Mouse (Mus musculus): ENCODE measurements around the gene Map3k6.

The Map3k6 gene

DNA sequence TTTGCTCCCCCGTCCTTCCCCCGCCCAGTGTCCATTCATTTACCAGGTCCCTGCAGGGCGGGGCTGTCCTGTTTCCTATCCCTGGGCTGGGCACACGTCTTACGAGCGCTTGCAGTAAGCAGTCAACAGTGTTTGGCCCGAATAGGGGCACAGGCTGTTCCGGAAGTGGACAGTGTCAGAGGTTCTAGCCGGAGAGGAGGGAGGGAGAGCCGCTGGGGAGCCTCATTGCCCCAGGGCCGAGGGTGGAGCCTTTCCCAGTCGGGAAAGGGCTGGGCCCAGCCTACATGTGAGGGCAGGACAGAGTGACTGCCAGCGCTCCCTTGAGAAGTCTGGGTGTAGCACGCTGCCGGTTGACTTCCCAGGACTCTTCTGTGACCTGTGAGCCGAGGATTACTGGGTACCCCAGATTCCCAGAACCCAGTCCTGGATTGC is at the start of gene Map3k6:
TSS of gene Map3k6 (plus strand) at position 329 of the 432 bp plus-strand sequence.
- DNase-seq (ENCODE audit: low read depth, low spot score), result no peak

DNA sequence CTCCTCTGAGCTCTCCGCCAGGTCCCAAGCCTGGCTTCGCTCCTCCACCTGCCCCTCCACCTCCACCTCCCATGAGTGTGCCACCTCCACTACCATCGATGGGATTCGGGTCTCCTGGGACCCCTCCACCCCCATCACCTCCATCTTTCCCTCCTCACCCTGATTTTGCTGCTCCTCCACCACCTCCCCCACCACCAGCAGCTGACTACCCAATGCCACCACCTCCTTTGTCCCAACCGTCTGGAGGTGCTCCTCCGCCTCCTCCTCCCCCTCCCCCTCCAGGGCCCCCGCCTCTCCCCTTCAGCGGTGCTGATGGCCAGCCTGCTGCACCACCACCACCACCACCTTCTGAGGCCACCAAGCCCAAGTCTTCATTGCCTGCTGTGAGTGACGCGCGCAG is 46.1 kb upstream of the Map3k6 start:
- DNase-seq (ENCODE audit: low read depth, low spot score), result no peak

DNA sequence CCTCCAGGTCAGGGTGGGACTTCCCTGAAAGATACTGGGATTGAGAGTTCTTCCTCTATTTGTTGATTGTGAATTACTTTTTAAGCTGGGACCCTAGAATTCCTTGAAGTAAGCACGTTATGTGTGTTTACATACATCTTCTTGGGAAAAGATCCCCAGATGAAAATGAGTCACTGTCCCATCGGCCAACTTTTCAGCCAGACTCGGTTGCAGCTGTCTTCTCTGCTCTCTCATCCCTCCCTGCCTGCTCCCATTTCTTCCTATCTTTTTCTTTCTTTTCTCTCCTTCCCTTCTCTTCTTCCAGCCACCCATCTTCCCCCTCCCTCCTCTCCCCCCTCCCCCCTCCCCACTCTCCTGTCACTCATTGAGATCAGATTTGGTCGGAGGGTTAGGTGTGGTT is 45.6 kb upstream of the Map3k6 start:
- DNase-seq (ENCODE audit: low read depth, low spot score), result no peak

DNA sequence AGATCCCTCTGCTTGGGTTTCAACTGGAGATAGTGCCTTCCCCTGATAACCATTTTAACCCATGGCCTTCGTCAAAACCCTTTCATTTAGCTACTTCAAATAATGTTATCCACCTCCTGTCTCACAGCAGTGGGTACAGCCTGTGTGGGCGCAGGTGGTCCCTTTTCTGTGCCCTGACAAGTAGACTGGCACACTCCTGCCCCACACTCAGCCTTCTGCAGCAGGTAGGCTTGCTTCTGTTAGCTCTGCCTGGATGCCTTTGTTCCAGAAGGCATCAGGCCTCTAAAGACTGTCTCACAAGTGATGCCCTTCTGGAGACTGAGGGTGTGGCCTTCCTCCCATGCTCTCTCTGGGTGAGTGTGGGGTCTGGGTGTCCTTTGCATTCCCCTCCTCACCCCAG is 44.5 kb upstream of the Map3k6 start:
- no peak for DNase-seq (ENCODE audit: low read depth, low spot score)

- DNase-seq (ENCODE audit: low read depth, low spot score), result no peak
These were observed 43.8 kb upstream of the Map3k6 start for GRCm38 (mm10) chr4:133196852-133197251.

- DNase-seq (ENCODE audit: low read depth, low spot score), result no peak
These were observed 43.3 kb upstream of the Map3k6 start for GRCm38 (mm10) chr4:133197355-133197754.

DNA sequence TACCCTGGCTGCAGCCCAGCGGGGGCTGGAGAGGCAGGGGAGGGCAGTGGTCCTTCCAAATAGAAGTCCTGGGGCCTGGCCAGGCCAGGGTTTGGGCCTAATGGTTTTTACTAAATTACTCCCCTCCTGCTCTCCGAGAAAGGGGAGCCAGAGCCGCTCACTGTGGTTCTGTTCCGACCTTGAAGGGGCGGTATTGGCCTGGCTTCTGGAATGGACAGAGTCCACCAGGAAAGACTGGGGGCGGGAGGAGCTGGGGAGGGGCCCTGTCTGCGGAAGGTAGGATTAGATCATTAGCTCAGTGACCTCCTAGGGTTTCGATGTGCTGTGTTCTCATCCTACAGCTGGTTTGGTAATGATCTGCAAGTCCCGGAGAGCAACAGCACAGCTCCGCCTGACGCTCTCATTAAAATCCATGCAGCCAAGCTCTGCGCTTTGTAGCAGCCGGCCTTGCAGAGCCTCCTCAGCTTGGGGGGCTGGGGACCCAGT is 42.8 kb upstream of the Map3k6 start:
- DNase-seq (ENCODE audit: low read depth, low spot score), result no peak

GRCm38 (mm10) chr4:133198337-133199180 is 42.1 kb upstream of the Map3k6 start:
- no peak for DNase-seq (ENCODE audit: low read depth, low spot score)

DNA sequence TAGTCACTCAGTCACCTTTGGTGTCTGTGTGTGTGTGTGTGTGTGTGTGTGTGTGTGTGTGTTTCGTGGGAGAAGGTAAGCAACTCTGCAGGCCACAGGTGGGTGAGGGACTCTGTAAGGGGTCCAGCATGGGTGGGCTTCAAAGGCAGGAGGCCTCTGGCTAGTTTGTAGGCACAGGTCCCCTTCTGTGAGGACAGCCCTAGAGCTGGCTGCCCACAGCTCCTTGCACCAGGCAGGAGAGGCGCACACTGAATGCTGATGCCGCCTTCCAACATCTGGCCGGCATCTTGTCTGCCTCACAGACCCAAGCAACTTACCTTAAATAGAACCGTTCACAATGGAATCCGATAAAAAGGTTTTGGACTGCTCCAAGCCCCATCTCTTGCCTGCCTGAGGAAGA is 40.9 kb upstream of the Map3k6 start:
- no peak for DNase-seq (ENCODE audit: low read depth, low spot score)

- DNase-seq (ENCODE audit: low read depth, low spot score), result no peak
These were observed 40.3 kb upstream of the Map3k6 start for GRCm38 (mm10) chr4:133200343-133200742.

DNA sequence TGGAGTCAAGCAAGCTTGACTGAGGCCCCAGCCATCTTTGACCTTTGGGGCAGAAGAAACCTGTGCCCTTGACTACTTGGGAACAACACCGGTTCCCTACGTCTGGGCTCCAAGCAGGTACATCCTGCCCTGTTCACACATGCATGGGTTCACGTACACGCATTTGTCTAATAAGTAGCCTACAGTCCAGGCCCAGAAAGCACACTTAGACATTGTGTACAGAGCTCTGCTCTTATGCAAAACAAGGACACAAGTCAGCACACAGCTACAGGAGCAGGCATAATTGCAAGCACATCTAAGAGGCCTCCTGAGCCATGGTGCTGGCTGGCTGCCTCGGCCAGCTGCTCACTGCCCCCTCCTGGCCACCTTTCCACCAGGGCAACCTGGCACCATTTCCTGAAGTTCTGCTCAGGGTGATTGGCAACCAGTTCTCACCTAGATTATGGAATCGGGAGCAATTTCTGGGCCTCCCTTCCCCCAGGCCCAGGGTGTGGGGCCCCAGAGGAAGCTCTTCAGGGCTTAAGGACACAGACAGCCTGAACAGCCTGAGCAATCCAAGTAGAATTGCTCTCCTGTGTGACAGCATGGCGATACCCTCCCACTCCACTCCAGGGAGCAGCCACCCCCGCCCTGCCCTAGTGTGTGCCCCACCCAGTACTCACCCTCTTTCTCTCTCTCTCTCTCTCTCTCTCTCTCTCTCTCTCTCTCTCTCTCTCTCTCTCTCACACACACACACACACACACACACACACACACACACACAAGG is 39.4 kb upstream of the Map3k6 start:
- DNase-seq (ENCODE audit: low read depth, low spot score), result no peak

- DNase-seq (ENCODE audit: low read depth, low spot score), result no peak
These were observed 38.4 kb upstream of the Map3k6 start for GRCm38 (mm10) chr4:133202254-133202653.

GRCm38 (mm10) chr4:133203591-133203990 is 37.0 kb upstream of the Map3k6 start:
- no peak for DNase-seq (ENCODE audit: low read depth, low spot score)

DNA sequence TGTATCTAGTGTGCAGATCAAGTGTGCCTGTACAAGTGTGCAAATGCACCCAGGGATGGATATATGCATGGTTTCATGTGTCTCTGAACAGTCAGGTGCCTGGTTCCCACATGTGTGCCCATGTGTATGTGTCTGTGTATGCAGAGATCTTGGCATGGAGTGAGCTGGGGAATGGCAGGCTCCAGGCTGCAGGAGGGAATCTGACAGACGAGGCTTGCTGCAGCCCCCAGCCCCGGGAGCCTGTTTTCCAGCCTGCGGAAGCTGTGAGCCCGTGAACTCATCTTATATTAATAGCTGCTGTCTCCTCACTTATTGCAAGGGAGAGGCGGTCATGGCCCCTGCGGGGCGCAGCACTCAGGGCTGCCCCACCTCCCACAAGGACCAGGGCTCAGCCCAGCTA is 36.2 kb upstream of the Map3k6 start:
- DNase-seq (ENCODE audit: low read depth, low spot score), result no peak

DNA sequence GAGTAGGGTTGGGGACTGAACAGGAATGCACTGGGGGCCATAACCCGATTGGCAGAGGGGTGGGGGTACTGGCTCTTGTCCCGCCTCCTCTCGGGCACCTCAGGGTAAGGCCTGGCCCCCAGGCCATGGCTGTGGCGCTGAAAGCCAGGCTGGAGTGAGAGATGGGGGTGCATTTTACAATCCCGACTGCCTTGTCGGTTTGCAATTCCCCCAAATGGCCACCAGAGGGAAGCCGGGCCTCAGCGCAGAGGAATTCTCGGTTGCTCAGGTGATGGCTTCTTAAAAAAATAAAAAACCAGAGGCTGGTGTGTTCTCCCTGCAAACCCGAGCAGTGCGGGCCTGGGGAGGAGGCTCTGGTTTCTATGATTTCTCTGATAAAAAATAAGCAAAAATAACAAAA is 31.3 kb upstream of the Map3k6 start:
- no peak for DNase-seq (ENCODE audit: low read depth, low spot score)

- DNase-seq (ENCODE audit: low read depth, low spot score), result no peak
These were observed 30.4 kb upstream of the Map3k6 start for GRCm38 (mm10) chr4:133210023-133210787.

GRCm38 (mm10) chr4:133210788-133211390 is 29.7 kb upstream of the Map3k6 start:
- DNase-seq (ENCODE audit: low read depth, low spot score), result no peak

DNA sequence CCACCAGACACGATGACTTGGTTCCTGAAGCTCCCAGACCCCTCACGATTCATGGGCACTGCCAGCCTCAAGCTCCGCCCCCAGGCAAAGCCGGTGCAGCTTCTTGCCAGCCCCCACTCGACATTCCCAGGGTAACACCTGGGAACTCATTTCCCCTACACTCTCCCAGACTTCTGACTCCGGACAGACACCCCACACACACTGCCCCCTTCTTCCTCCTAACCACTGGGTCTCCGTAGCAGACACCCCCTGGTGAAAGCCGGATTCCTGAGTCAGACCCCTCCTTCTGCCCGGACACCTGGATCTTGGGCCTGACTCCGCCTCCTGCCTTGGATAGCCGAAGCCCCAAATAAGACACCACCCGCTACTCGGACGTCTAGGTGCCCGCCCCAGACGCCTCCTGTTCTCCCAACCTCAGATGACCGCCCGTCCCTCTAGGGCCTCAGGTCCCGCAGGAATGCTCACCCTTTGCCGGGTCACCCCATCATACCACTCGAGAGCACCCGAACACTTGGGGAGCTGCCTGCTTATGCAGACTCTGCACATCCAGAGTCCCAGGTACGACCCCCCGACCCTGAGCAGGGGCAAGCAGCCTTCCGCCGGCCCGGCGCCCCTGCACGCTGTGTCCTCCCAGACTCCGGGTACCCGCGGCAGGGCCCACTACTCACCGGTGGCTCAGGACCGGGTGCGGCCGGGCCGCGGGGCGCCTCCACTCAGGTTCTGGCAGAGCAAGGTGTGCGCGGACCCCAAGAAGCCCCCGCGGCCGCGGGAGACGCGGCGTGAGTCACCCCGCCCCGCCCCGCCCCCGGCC is 28.7 kb upstream of the Map3k6 start, which contains the start of the genes Cd164l2 and Gpr3:
TSS of gene Cd164l2 (plus strand) at position 381 of the 811 bp plus-strand sequence.
TSS of gene Gpr3 (minus strand) at position 786 of the 811 bp plus-strand sequence.
- DNase-seq (ENCODE audit: low read depth, low spot score), result no peak

DNA sequence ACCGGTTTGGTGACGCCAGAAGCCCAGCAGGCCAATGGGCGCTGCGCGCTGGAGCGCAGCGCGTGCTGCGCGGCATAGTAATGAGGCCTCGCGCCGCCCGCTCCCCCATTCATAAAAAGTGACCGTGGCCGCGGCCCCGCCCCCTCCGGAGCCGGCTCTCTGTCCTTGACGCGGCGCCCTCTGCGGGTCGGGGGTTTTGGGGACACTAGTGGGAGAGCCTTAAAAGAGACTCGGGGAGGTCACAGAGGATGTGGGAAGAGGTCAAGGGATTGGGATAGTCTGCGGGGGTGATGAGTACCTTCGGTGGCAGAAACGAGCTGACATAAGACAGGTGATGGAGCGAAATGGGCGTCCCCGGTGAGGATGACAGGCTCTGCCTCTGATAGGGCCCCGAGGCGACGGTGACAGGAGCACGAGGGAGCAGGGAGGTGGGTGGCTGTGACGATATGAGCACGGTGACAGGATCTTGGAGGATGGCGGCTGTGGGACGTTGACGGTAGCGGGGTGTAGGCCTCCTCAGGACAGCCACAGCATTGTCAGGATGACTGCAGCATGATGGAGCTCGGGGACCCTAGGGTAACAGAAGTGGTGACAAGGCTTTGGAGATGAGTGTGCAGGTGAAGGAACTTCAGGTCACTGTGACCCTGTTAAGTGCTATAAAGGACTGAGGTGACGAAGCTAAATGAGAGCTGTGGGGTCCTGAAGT is 27.9 kb upstream of the Map3k6 start:
- peak; percentile 71 for DNase-seq (ENCODE audit: low read depth, low spot score)

- no peak for DNase-seq (ENCODE audit: low read depth, low spot score)
These were observed 27.4 kb upstream of the Map3k6 start for GRCm38 (mm10) chr4:133213268-133213590.
